Mouse (Mus musculus): ENCODE data around the gene Tmod3.
"Not testable (repeated sequence)": the region's sequence is repeated elsewhere in the genome, so short reads cannot be mapped to it uniquely, and the experiment has no call there.

- not testable (repeated sequence) for TF ChIP-seq CTCF (IDR thresholded peaks at IDR 0.05; ENCODE audit: low read depth, low read length); TAL1 (conservative IDR thresholded peaks at IDR 0.05; ENCODE audit: low read depth, low read length)
These were observed 26.5 kb downstream of the Tmod3 start for GRCm38 (mm10) chr9:75532989-75533388.

Data from G1E (cell line).